Mouse (Mus musculus) G1E (cell line): ENCODE measurements around the gene Olfr1362. TPM values are rescaled to one million over a fixed set of nuclear protein-coding genes. Genes with fewer than 3 reads are reported as not detected.

Experiments
- ATAC-seq: 2 replicates; pipeline ENCODE4 v1.8.0; 2016; ENCODE audit warnings: mild to moderate bottlenecking; ENCODE audit not compliant: insufficient number of reproducible peaks, poor library complexity, low FRiP score, severe bottlenecking; ENCODE audit errors: extremely low read depth
- DNase-seq: peaks from one replicate; pipeline ENCODE4 v3.0.0; 2012; ENCODE audit warnings: low spot score
- H3K27me3 ChIP-seq: 2 replicates; pipeline ENCODE4 v1.6.1; 2012; ENCODE audit warnings: mild to moderate bottlenecking, low read length, inconsistent platforms; ENCODE audit not compliant: insufficient read depth
- H3K36me3 ChIP-seq: replicated peaks from 2 replicates; pipeline ENCODE3; 2012; ENCODE audit warnings: mild to moderate bottlenecking, inconsistent platforms
- H3K4me1 ChIP-seq: 2 replicates; pipeline ENCODE4 v1.6.1; 2012; ENCODE audit warnings: low read depth, low read length, inconsistent platforms, mixed read lengths; ENCODE audit not compliant: insufficient read depth
- H3K4me3 ChIP-seq: 2 replicates; pipeline ENCODE4 v1.5.1; 2012; ENCODE audit warnings: low read depth, mild to moderate bottlenecking, inconsistent platforms, low read length, moderate library complexity, mixed read lengths
- H3K9me3 ChIP-seq: replicated peaks from 2 replicates; pipeline ENCODE4 v1.6.1; 2012; ENCODE audit warnings: inconsistent platforms
- CTCF ChIP-seq: IDR thresholded peaks from 2 replicates; pipeline ENCODE4 v1.5.1; 2012; ENCODE audit warnings: low read depth, low read length, inconsistent platforms, mixed read lengths
- GATA1 ChIP-seq: IDR thresholded peaks from 2 replicates; pipeline ENCODE4 v1.6.1; 2012; ENCODE audit warnings: borderline replicate concordance, low read length, inconsistent platforms, mixed read lengths
- GATA2 ChIP-seq: IDR thresholded peaks from 2 replicates; pipeline ENCODE4 v1.6.1; 2012; ENCODE audit warnings: low read depth, low read length, inconsistent platforms, borderline replicate concordance
- POLR2AphosphoS5 ChIP-seq: IDR thresholded peaks from 2 replicates; pipeline ENCODE4 v1.6.1; 2012; ENCODE audit warnings: low read depth, low read length, inconsistent platforms; ENCODE audit not compliant: insufficient replicate concordance
- TAL1 ChIP-seq: conservative IDR thresholded peaks from 2 replicates; pipeline ENCODE4 v1.6.1; 2012; ENCODE audit warnings: low read depth, low read length, inconsistent platforms, mixed read lengths
- polyA plus RNA-seq: library from polyadenylated mRNA; stranded (reverse); fragments of >175 nt; gene quantifications from 2 replicates; pipeline ENCODE4 v1.2.3, GENCODE M21; 2012
- total RNA-seq, 2 experiments: library from RNA; stranded (forward) in 1 of 2; stranded (reverse) in 1 of 2; fragments of 200-1000 nt in 1 of 2; fragments of >200 nt in 1 of 2; fragmentation: Nextera tagmentation in 1 of 2; gene quantifications; 2 replicates each; pipeline ENCODE4 v1.2.3; 2014 to 2017

The Olfr1362 gene
- total RNA-seq (2014; fragmentation: Nextera tagmentation): not detected in 2 replicates
- total RNA-seq (2017): 0.06 TPM in 1 of 2 replicates, not detected in the other
- polyA plus RNA-seq: not detected in 2 replicates

DNA sequence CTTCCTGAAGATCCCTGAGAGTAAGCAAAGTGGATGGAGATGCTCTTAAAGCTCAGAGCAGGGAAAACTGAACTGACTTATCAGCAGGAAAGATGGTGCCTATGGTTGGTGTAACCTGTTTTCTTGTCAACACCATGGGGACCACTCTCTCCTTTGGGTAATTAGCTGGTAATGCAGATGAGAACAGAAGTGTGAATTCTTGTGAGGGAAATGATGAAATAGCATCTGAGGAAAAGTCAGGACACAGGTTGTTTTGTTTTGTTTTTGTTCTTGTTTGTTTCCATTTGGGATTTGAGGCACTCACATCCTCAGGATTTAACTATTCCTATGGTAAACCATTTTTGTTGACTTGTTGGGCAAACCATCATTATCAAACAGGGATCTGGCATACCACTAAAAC is at the start of gene Olfr1362:
Olfr1362 (minus strand) TSS at position 101 of the 400 bp plus-strand sequence.
- no peak within 1 kb of the TSS for H3K4me3 ChIP-seq
- TF ChIP-seq TAL1 (no peak), GATA2 (no peak), GATA1 (no peak), POLR2AphosphoS5 (no peak), CTCF (no peak)
- no peaks in the 10 kb centered on the region for H3K4me1 ChIP-seq
- DNase-seq (no peak), ATAC-seq (no peak)
- no peaks in the 10 kb centered on the region; the same call in 1 of the 2 replicates for H3K27me3 ChIP-seq
- no peaks in the 10 kb centered on the region for H3K36me3 ChIP-seq
- H3K9me3 ChIP-seq: no peaks in the 10 kb centered on the region

DNA sequence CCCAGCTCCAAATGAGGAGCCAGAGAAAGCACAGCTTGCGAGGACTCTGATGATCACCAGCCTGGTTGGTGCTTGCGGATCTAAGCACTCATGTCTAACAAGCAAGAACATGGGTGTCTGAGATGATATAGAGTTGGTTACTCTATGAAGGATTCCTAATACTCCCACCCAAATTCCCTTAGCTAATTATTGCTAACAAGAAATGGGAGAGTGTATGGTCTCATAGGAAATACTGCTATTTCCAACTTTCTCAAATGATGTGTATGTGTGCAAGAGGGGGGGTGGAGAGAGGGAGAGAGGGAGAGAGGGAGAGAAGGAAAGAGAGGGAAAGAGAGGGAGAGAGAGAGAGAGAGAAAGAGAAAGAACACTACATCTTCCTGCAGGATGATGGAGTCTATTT is 49.5 kb upstream of the Olfr1362 start, which contains the start of gene Olfr1361:
Olfr1361 (minus strand) TSS at position 101 of the 400 bp plus-strand sequence.
- H3K36me3 ChIP-seq: no peaks in the 10 kb centered on the region
- DNase-seq (no peak), ATAC-seq (no peak)
- H3K9me3 ChIP-seq: no peaks in the 10 kb centered on the region
- TF ChIP-seq POLR2AphosphoS5: no peak
- no peak for TF ChIP-seq TAL1
- no peak for TF ChIP-seq GATA2
- no peak for TF ChIP-seq GATA1
- TF ChIP-seq CTCF: no peak
- peaks cover 4% of the 10 kb centered on the region; the same call in 1 of the 2 replicates for H3K27me3 ChIP-seq
- H3K4me3 ChIP-seq: no peak within 1 kb of the TSS
- H3K4me1 ChIP-seq: no peaks in the 10 kb centered on the region

DNA sequence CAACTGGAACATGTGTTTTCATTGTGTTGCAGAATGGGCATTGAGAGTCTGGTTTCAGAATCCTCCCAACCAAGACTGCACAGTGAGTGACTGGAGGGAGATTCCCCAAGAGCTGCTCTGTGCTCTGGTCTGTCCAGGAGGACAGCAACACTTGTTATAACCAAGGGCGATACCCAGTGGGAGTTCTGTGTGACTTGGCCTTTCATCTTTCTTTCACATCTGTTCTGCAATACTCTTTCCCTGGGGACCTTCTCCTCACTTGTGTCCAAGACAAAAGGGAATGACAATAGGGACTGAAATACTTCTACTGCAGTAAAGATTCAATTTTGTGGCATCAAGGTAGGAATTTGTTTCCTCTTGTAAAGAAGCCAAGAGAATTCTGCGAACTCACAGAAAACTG is 28.6 kb upstream of the Olfr1362 start, which contains the start of gene Olfr11:
Olfr11 (minus strand) TSS at position 101 of the 400 bp plus-strand sequence.
- H3K4me1 ChIP-seq: no peaks in the 10 kb centered on the region
- no peak for ATAC-seq
- H3K4me3 ChIP-seq: no peak within 1 kb of the TSS
- no peaks in the 10 kb centered on the region for H3K9me3 ChIP-seq
- DNase-seq: no peak
- no peaks in the 10 kb centered on the region for H3K36me3 ChIP-seq
- H3K27me3 ChIP-seq: peaks cover 5% of the 10 kb centered on the region; the same call in 1 of the 2 replicates
- TF ChIP-seq POLR2AphosphoS5: no peak
- no peak for TF ChIP-seq GATA1
- no peak for TF ChIP-seq TAL1
- TF ChIP-seq CTCF: no peak
- TF ChIP-seq GATA2: no peak

DNA sequence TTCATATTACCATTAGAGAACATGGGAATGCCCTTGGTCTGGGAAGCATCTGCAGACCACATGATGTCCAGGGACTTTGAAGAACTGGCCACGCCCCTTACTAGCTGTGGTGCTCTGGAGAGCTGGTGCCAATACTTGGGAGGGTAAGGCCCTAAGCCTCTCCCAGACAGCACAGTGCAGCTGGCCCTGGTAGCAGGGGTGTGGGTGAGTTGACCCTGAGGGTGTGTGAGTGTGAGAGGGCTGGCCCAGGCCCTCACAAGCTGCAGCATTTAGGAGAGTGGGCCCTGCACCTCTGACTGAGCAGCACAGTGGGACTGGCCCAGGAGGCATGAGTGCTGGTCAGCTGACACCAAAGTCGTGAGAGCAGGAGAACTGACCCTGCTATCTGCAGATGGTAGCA is 22.2 kb downstream of the Olfr1362 start:
- H3K4me1 ChIP-seq: no peaks in the 10 kb centered on the region; the same call in 1 of the 2 replicates
- no peak for ATAC-seq
- TF ChIP-seq GATA2 (no peak), GATA1 (no peak), TAL1 (no peak), CTCF (no peak), POLR2AphosphoS5 (no peak)
- H3K36me3 ChIP-seq: no peaks in the 10 kb centered on the region
- H3K4me3 ChIP-seq: no peak overlapping the region
- H3K27me3 ChIP-seq: no peaks in the 10 kb centered on the region
- no peaks in the 10 kb centered on the region for H3K9me3 ChIP-seq
- DNase-seq: no peak

DNA sequence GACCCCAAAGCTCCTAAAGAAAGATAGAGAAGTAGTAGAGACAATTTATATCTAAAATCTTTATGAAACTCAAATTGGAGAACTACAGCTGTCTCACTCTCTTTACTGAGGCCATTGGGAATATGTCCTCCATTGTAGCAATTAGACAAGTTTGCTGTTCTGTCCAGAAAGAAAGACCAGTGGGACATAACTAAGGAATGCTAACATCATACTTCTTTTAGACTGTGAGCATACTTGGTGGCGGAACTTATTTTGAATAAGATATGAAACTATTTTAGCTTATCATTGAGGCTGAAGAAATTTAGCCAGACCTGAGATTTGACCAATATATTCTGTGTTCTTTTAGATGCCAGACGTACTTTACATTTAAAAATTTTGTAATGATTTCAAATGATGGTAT is 32.2 kb downstream of the Olfr1362 start, which contains the start of gene Olfr1364:
Olfr1364 (minus strand) TSS at position 101 of the 400 bp plus-strand sequence.
- H3K27me3 ChIP-seq: no peaks in the 10 kb centered on the region
- no peak within 1 kb of the TSS for H3K4me3 ChIP-seq
- H3K36me3 ChIP-seq: no peaks in the 10 kb centered on the region
- DNase-seq: no peak
- H3K9me3 ChIP-seq: no peaks in the 10 kb centered on the region
- no peaks in the 10 kb centered on the region for H3K4me1 ChIP-seq
- no peak for TF ChIP-seq POLR2AphosphoS5
- no peak for TF ChIP-seq GATA1
- TF ChIP-seq GATA2: no peak
- no peak for TF ChIP-seq CTCF
- TF ChIP-seq TAL1: no peak
- no peak for ATAC-seq

Other genes with a start within 250 kb of the Olfr1362 start
Only the 20 nearest of the 34 such genes appear.
- gene Zkscan4, start 135.1 kb downstream of the Olfr1362 start, total RNA-seq (2014; fragmentation: Nextera tagmentation): not detected in 2 replicates
- gene Zkscan4, start 135.1 kb downstream of the Olfr1362 start, total RNA-seq (2017): 0.05 and 0.12 TPM in 2 replicates
- not detected in 2 replicates for gene Zkscan4, start 135.1 kb downstream of the Olfr1362 start, polyA plus RNA-seq
- not detected in 2 replicates for gene Gm10065, start 134.6 kb downstream of the Olfr1362 start, total RNA-seq (2014; fragmentation: Nextera tagmentation)
- gene Gm10065, start 134.6 kb downstream of the Olfr1362 start, total RNA-seq (2017): 0.64 and 0.93 TPM in 2 replicates
- gene Gm10065, start 134.6 kb downstream of the Olfr1362 start, polyA plus RNA-seq: not detected in 2 replicates
- 1.1 and 1.7 TPM in 2 replicates for gene AK157302, start 118.8 kb downstream of the Olfr1362 start, total RNA-seq (2014; fragmentation: Nextera tagmentation)
- gene AK157302, start 118.8 kb downstream of the Olfr1362 start, total RNA-seq (2017): 0.22 and 0.58 TPM in 2 replicates
- gene AK157302, start 118.8 kb downstream of the Olfr1362 start, polyA plus RNA-seq: 0.07 TPM in 1 of 2 replicates, not detected in the other
- 5.1 and 9.0 TPM in 2 replicates for gene Gm11273, start 112.6 kb downstream of the Olfr1362 start, total RNA-seq (2014; fragmentation: Nextera tagmentation)
- 9.9 and 11.6 TPM in 2 replicates for gene Gm11273, start 112.6 kb downstream of the Olfr1362 start, total RNA-seq (2017)
- 38.3 and 48.1 TPM in 2 replicates for gene Gm11273, start 112.6 kb downstream of the Olfr1362 start, polyA plus RNA-seq
- gene Zkscan8, start 82.9 kb downstream of the Olfr1362 start, total RNA-seq (2014; fragmentation: Nextera tagmentation): 36.9 and 42.1 TPM in 2 replicates
- 14.2 and 15.7 TPM in 2 replicates for gene Zkscan8, start 82.9 kb downstream of the Olfr1362 start, total RNA-seq (2017)
- 4.3 and 5.8 TPM in 2 replicates for gene Zkscan8, start 82.9 kb downstream of the Olfr1362 start, polyA plus RNA-seq
- not detected in 2 replicates for gene Olfr1366, start 71.2 kb downstream of the Olfr1362 start, total RNA-seq (2014; fragmentation: Nextera tagmentation)
- 0.23 and 0.44 TPM in 2 replicates for gene Olfr1366, start 71.2 kb downstream of the Olfr1362 start, total RNA-seq (2017)
- not detected in 2 replicates for gene Olfr1366, start 71.2 kb downstream of the Olfr1362 start, polyA plus RNA-seq
- not detected in 2 replicates for gene Olfr1535, start 54.1 kb downstream of the Olfr1362 start, total RNA-seq (2014; fragmentation: Nextera tagmentation)
- gene Olfr1535, start 54.1 kb downstream of the Olfr1362 start, total RNA-seq (2017): 0.06 and 0.11 TPM in 2 replicates
- not detected in 2 replicates for gene Olfr1535, start 54.1 kb downstream of the Olfr1362 start, polyA plus RNA-seq
- gene Olfr1364, start 32.3 kb downstream of the Olfr1362 start, total RNA-seq (2014; fragmentation: Nextera tagmentation): not detected in 2 replicates
- gene Olfr1364, start 32.3 kb downstream of the Olfr1362 start, total RNA-seq (2017): 0.17 and 0.27 TPM in 2 replicates
- gene Olfr1364, start 32.3 kb downstream of the Olfr1362 start, polyA plus RNA-seq: not detected in 2 replicates
- not detected in 2 replicates for gene Olfr11, start 28.5 kb upstream of the Olfr1362 start, total RNA-seq (2014; fragmentation: Nextera tagmentation)
- 0.05 TPM in 1 of 2 replicates, not detected in the other for gene Olfr11, start 28.5 kb upstream of the Olfr1362 start, total RNA-seq (2017)
- not detected in 2 replicates for gene Olfr11, start 28.5 kb upstream of the Olfr1362 start, polyA plus RNA-seq
- gene Olfr1361, start 49.4 kb upstream of the Olfr1362 start, total RNA-seq (2014; fragmentation: Nextera tagmentation): not detected in 2 replicates
- gene Olfr1361, start 49.4 kb upstream of the Olfr1362 start, total RNA-seq (2017): 0.05 and 0.17 TPM in 2 replicates
- not detected in 2 replicates for gene Olfr1361, start 49.4 kb upstream of the Olfr1362 start, polyA plus RNA-seq
- gene Olfr1360, start 63.4 kb upstream of the Olfr1362 start, total RNA-seq (2014; fragmentation: Nextera tagmentation): not detected in 2 replicates
- not detected in 2 replicates for gene Olfr1360, start 63.4 kb upstream of the Olfr1362 start, total RNA-seq (2017)
- gene Olfr1360, start 63.4 kb upstream of the Olfr1362 start, polyA plus RNA-seq: not detected in 2 replicates
- not detected in 2 replicates for gene Olfr1359, start 84.1 kb upstream of the Olfr1362 start, total RNA-seq (2014; fragmentation: Nextera tagmentation)
- 0.12 and 0.22 TPM in 2 replicates for gene Olfr1359, start 84.1 kb upstream of the Olfr1362 start, total RNA-seq (2017)
- not detected in 2 replicates for gene Olfr1359, start 84.1 kb upstream of the Olfr1362 start, polyA plus RNA-seq
- gene Hist1h2bl, start 102.1 kb upstream of the Olfr1362 start, total RNA-seq (2014; fragmentation: Nextera tagmentation): 900 and 963 TPM in 2 replicates
- gene Hist1h2bl, start 102.1 kb upstream of the Olfr1362 start, total RNA-seq (2017): 1,351 and 1,816 TPM in 2 replicates
- 2.1 and 8.3 TPM in 2 replicates for gene Hist1h2bl, start 102.1 kb upstream of the Olfr1362 start, polyA plus RNA-seq
- gene Hist1h2ai, start 102.4 kb upstream of the Olfr1362 start, total RNA-seq (2014; fragmentation: Nextera tagmentation): 968 and 989 TPM in 2 replicates
- gene Hist1h2ai, start 102.4 kb upstream of the Olfr1362 start, total RNA-seq (2017): 2,644 and 2,651 TPM in 2 replicates
- gene Hist1h2ai, start 102.4 kb upstream of the Olfr1362 start, polyA plus RNA-seq: 2,561 and 4,652 TPM in 2 replicates
- 178 and 383 TPM in 2 replicates for gene Hist1h3h, start 103.6 kb upstream of the Olfr1362 start, total RNA-seq (2014; fragmentation: Nextera tagmentation)
- gene Hist1h3h, start 103.6 kb upstream of the Olfr1362 start, total RNA-seq (2017): 634 and 1,163 TPM in 2 replicates
- gene Hist1h3h, start 103.6 kb upstream of the Olfr1362 start, polyA plus RNA-seq: 29.3 and 131 TPM in 2 replicates
- gene Hist1h2bm, start 108.0 kb upstream of the Olfr1362 start, total RNA-seq (2014; fragmentation: Nextera tagmentation): 170 and 209 TPM in 2 replicates
- 309 and 556 TPM in 2 replicates for gene Hist1h2bm, start 108.0 kb upstream of the Olfr1362 start, total RNA-seq (2017)
- gene Hist1h2bm, start 108.0 kb upstream of the Olfr1362 start, polyA plus RNA-seq: 1.2 and 3.4 TPM in 2 replicates
- 20.2 and 51.9 TPM in 2 replicates for gene Hist1h4j, start 121.0 kb upstream of the Olfr1362 start, total RNA-seq (2014; fragmentation: Nextera tagmentation)
- gene Hist1h4j, start 121.0 kb upstream of the Olfr1362 start, total RNA-seq (2017): 121 TPM in 2 replicates
- gene Hist1h4j, start 121.0 kb upstream of the Olfr1362 start, polyA plus RNA-seq: 1.2 and 6.4 TPM in 2 replicates
- 1,076 and 1,147 TPM in 2 replicates for gene Hist1h4k, start 136.5 kb upstream of the Olfr1362 start, total RNA-seq (2014; fragmentation: Nextera tagmentation)
- 4,982 and 5,364 TPM in 2 replicates for gene Hist1h4k, start 136.5 kb upstream of the Olfr1362 start, total RNA-seq (2017)
- gene Hist1h4k, start 136.5 kb upstream of the Olfr1362 start, polyA plus RNA-seq: 12.1 and 66.9 TPM in 2 replicates
- gene Hist1h2ak, start 139.8 kb upstream of the Olfr1362 start, total RNA-seq (2014; fragmentation: Nextera tagmentation): 1,742 and 2,057 TPM in 2 replicates
- 1,288 and 1,589 TPM in 2 replicates for gene Hist1h2ak, start 139.8 kb upstream of the Olfr1362 start, total RNA-seq (2017)
- 71.1 and 196 TPM in 2 replicates for gene Hist1h2ak, start 139.8 kb upstream of the Olfr1362 start, polyA plus RNA-seq
- gene Hist1h2bn, start 140.1 kb upstream of the Olfr1362 start, total RNA-seq (2014; fragmentation: Nextera tagmentation): 350 and 535 TPM in 2 replicates
- gene Hist1h2bn, start 140.1 kb upstream of the Olfr1362 start, total RNA-seq (2017): 410 and 794 TPM in 2 replicates
- gene Hist1h2bn, start 140.1 kb upstream of the Olfr1362 start, polyA plus RNA-seq: 0.90 and 0.98 TPM in 2 replicates